Mouse (Mus musculus): ENCODE results near the gene Mgat5b. TPM values are rescaled to one million over a fixed set of nuclear protein-coding genes. Genes with fewer than 3 reads are reported as not detected.

Mgat5b gene
- polyA plus RNA-seq, 1 experiment from 2014 or later: not detected

DNA sequence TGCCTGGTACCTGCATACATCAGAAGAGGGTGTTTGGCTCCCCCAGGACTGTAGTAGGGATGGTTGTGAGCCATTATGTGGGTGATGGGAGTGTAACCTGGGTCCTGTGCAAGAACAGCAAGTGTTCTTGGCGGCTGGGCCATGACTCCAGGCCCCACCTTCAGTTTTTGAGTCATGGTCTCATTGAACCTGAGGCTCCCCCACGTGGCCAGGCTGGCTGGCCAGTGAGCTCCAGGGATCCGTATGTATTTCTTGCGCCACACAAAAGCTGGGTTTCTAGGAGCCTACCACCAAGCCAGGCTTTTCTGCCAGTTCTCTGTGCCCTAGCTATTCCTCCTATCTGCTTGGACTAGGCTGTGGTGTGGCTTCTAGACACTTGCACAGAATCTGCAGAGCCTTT is 63.9 kb downstream of the Mgat5b start:
- no peak for ATAC-seq (ENCODE audit: low read depth)
- WGBS (ENCODE audit: insufficient replicate concordance): 39% methylated on average over 4 of the region's 4 CpGs

GRCm38 (mm10) chr11:116985504-116986385 is 67.1 kb downstream of the Mgat5b start:
- Histone ChIP-seq H3K4me1 (ENCODE audit: control insufficient read depth, low read depth, low read length) (no peaks in the 10 kb centered on the region), H3K4me3 (ENCODE audit: low read depth, low read length) (no peak overlapping the region), H3K9me3 (replicated peaks; ENCODE audit: control insufficient read depth, low read length) (no peaks in the 10 kb centered on the region), H3K9ac (ENCODE audit: low read depth, low read length) (no peak overlapping the region), H3K4me2 (ENCODE audit: low read depth, low read length) (no peak overlapping the region), H3K27ac (ENCODE audit: low read length) (no peak overlapping the region), H3K27me3 (ENCODE audit: control insufficient read depth, insufficient read depth, low read depth, low read length) (no peaks in the 10 kb centered on the region), H3K36me3 (ENCODE audit: control insufficient read depth, insufficient read depth) (no peaks in the 10 kb centered on the region)
- ATAC-seq (ENCODE audit: low read depth): peak; percentile 45
- WGBS (ENCODE audit: insufficient replicate concordance): 63% methylated on average over 15 of the region's 15 CpGs

More for the DNA sequence above, 63.9 kb downstream of the Mgat5b start:
- no peak overlapping the region for H3K4me2 ChIP-seq (ENCODE audit: low read depth, low read length)
- H3K4me1 ChIP-seq (ENCODE audit: control insufficient read depth, low read depth, low read length): no peaks in the 10 kb centered on the region
- no peak overlapping the region for H3K9ac ChIP-seq (ENCODE audit: low read depth, low read length)
- no peak overlapping the region for H3K4me3 ChIP-seq (ENCODE audit: low read depth, low read length)
- H3K36me3 ChIP-seq (ENCODE audit: control insufficient read depth, insufficient read depth): no peaks in the 10 kb centered on the region
- no peak overlapping the region for H3K27ac ChIP-seq (ENCODE audit: low read length)
- no peaks in the 10 kb centered on the region for H3K9me3 ChIP-seq (replicated peaks; ENCODE audit: control insufficient read depth, low read length)
- H3K27me3 ChIP-seq (ENCODE audit: control insufficient read depth, insufficient read depth, low read depth, low read length): no peaks in the 10 kb centered on the region

DNA sequence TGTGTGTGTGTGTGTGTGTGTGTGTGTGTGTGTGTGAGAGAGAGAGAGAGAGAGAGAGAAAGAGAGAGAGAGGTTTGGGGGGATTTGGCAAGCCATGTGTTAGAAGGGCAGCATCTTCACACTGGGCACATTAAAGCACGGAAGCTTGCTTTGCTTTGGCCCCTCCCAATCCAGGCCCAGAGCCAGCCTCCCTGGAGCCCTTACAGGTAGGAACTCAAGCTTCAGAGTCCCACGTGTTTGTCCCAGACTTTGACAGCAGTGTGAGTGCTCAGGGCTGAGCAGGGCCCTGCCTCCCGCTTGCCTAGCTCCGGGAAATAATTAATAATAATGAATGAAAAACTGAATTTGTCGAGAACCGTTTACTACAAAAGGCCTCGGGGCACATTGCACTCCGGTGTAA is 69.5 kb downstream of the Mgat5b start:
- Histone ChIP-seq H3K36me3 (ENCODE audit: control insufficient read depth, insufficient read depth) (no peaks in the 10 kb centered on the region), H3K9me3 (replicated peaks; ENCODE audit: control insufficient read depth, low read length) (no peaks in the 10 kb centered on the region), H3K27ac (ENCODE audit: low read length) (no peak overlapping the region), H3K27me3 (ENCODE audit: control insufficient read depth, insufficient read depth, low read depth, low read length) (no peaks in the 10 kb centered on the region), H3K4me1 (ENCODE audit: control insufficient read depth, low read depth, low read length) (no peaks in the 10 kb centered on the region), H3K9ac (ENCODE audit: low read depth, low read length) (no peak overlapping the region), H3K4me2 (ENCODE audit: low read depth, low read length) (no peak overlapping the region), H3K4me3 (ENCODE audit: low read depth, low read length) (no peak overlapping the region)
- WGBS (ENCODE audit: insufficient replicate concordance): 60% methylated on average over 8 of the region's 8 CpGs
- ATAC-seq (ENCODE audit: low read depth): no peak

DNA sequence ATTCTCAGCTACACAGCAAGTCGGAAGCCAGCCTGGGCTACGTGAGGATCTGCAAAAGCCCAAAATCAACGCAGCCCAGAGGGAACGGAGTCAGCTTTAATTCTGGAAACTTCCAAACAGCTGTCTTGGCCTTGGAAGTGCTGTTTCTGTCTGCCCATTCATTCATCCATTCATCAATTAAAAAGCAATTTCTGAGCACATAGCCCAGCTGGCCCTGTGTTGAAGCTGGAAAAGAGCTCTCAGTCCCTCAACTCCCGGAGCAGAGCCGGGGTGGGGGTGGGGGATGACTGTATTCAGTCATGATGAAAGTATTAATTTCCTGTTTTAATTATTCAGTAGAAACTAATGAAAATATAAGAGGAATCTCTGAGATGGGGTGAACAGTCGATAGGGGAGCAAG is 71.6 kb downstream of the Mgat5b start:
- no peaks in the 10 kb centered on the region for H3K36me3 ChIP-seq (ENCODE audit: control insufficient read depth, insufficient read depth)
- no peak overlapping the region for H3K9ac ChIP-seq (ENCODE audit: low read depth, low read length)
- no peak overlapping the region for H3K4me2 ChIP-seq (ENCODE audit: low read depth, low read length)
- H3K27ac ChIP-seq (ENCODE audit: low read length): no peak overlapping the region
- H3K4me3 ChIP-seq (ENCODE audit: low read depth, low read length): no peak overlapping the region
- no peaks in the 10 kb centered on the region for H3K9me3 ChIP-seq (replicated peaks; ENCODE audit: control insufficient read depth, low read length)
- H3K4me1 ChIP-seq (ENCODE audit: control insufficient read depth, low read depth, low read length): no peaks in the 10 kb centered on the region
- no peak for ATAC-seq (ENCODE audit: low read depth)
- peaks cover 15% of the 10 kb centered on the region for H3K27me3 ChIP-seq (ENCODE audit: control insufficient read depth, insufficient read depth, low read depth, low read length)
- WGBS (ENCODE audit: insufficient replicate concordance): 73% methylated on average over 7 of the region's 7 CpGs

- Histone ChIP-seq H3K9me3 (replicated peaks; ENCODE audit: control insufficient read depth, low read length) (no peaks in the 10 kb centered on the region), H3K4me3 (ENCODE audit: low read depth, low read length) (no peak overlapping the region), H3K9ac (ENCODE audit: low read depth, low read length) (no peak overlapping the region), H3K4me2 (ENCODE audit: low read depth, low read length) (no peak overlapping the region), H3K27me3 (ENCODE audit: control insufficient read depth, insufficient read depth, low read depth, low read length) (peaks cover 20% of the 10 kb centered on the region), H3K36me3 (ENCODE audit: control insufficient read depth, insufficient read depth) (no peaks in the 10 kb centered on the region), H3K27ac (ENCODE audit: low read length) (no peak overlapping the region), H3K4me1 (ENCODE audit: control insufficient read depth, low read depth, low read length) (no peaks in the 10 kb centered on the region)
- no peak for ATAC-seq (ENCODE audit: low read depth)
- WGBS (ENCODE audit: insufficient replicate concordance): 65% methylated on average over 8 of the region's 8 CpGs
Measured at GRCm38 (mm10) chr11:116991410-116991809, 72.7 kb downstream of the Mgat5b start.

- ATAC-seq (ENCODE audit: low read depth): no peak
- Histone ChIP-seq H3K9me3 (replicated peaks; ENCODE audit: control insufficient read depth, low read length) (no peaks in the 10 kb centered on the region), H3K4me3 (ENCODE audit: low read depth, low read length) (no peak overlapping the region), H3K27me3 (ENCODE audit: control insufficient read depth, insufficient read depth, low read depth, low read length) (peaks cover 23% of the 10 kb centered on the region), H3K4me1 (ENCODE audit: control insufficient read depth, low read depth, low read length) (no peaks in the 10 kb centered on the region), H3K36me3 (ENCODE audit: control insufficient read depth, insufficient read depth) (no peaks in the 10 kb centered on the region), H3K27ac (ENCODE audit: low read length) (no peak overlapping the region), H3K4me2 (ENCODE audit: low read depth, low read length) (no peak overlapping the region), H3K9ac (ENCODE audit: low read depth, low read length) (no peak overlapping the region)
- 55% methylated on average over 6 of the region's 6 CpGs for WGBS (ENCODE audit: insufficient replicate concordance)
Measured at GRCm38 (mm10) chr11:116991964-116992363, 73.3 kb downstream of the Mgat5b start.

- peaks cover 23% of the 10 kb centered on the region for H3K27me3 ChIP-seq (ENCODE audit: control insufficient read depth, insufficient read depth, low read depth, low read length)
- H3K36me3 ChIP-seq (ENCODE audit: control insufficient read depth, insufficient read depth): no peaks in the 10 kb centered on the region
- no peak overlapping the region for H3K27ac ChIP-seq (ENCODE audit: low read length)
- no peaks in the 10 kb centered on the region for H3K4me1 ChIP-seq (ENCODE audit: control insufficient read depth, low read depth, low read length)
- H3K9me3 ChIP-seq (replicated peaks; ENCODE audit: control insufficient read depth, low read length): no peaks in the 10 kb centered on the region
- no peak overlapping the region for H3K4me3 ChIP-seq (ENCODE audit: low read depth, low read length)
- no peak overlapping the region for H3K9ac ChIP-seq (ENCODE audit: low read depth, low read length)
- no peak for ATAC-seq (ENCODE audit: low read depth)
- H3K4me2 ChIP-seq (ENCODE audit: low read depth, low read length): no peak overlapping the region
- 5% methylated on average over 18 of the region's 18 CpGs for WGBS (ENCODE audit: insufficient replicate concordance)
Measured at GRCm38 (mm10) chr11:116994095-116994582, 75.5 kb downstream of the Mgat5b start.

- Histone ChIP-seq H3K4me1 (ENCODE audit: control insufficient read depth, low read depth, low read length) (no peaks in the 10 kb centered on the region), H3K4me2 (ENCODE audit: low read depth, low read length) (no peak overlapping the region), H3K27ac (ENCODE audit: low read length) (no peak overlapping the region), H3K36me3 (ENCODE audit: control insufficient read depth, insufficient read depth) (no peaks in the 10 kb centered on the region), H3K9ac (ENCODE audit: low read depth, low read length) (no peak overlapping the region), H3K27me3 (ENCODE audit: control insufficient read depth, insufficient read depth, low read depth, low read length) (peaks cover 26% of the 10 kb centered on the region), H3K9me3 (replicated peaks; ENCODE audit: control insufficient read depth, low read length) (no peaks in the 10 kb centered on the region; the same call in 1 of the 2 replicates), H3K4me3 (ENCODE audit: low read depth, low read length) (no peak overlapping the region)
- ATAC-seq (ENCODE audit: low read depth): no peak
- 28% methylated on average over 3 of the region's 3 CpGs for WGBS (ENCODE audit: insufficient replicate concordance)
Measured at GRCm38 (mm10) chr11:116996976-116997375, 78.3 kb downstream of the Mgat5b start.

GRCm38 (mm10) chr11:116998935-116999334 is 80.3 kb downstream of the Mgat5b start:
- no peak for ATAC-seq (ENCODE audit: low read depth)
- no peaks in the 10 kb centered on the region for H3K36me3 ChIP-seq (ENCODE audit: control insufficient read depth, insufficient read depth)
- no peak overlapping the region for H3K4me2 ChIP-seq (ENCODE audit: low read depth, low read length)
- no peaks in the 10 kb centered on the region for H3K4me1 ChIP-seq (ENCODE audit: control insufficient read depth, low read depth, low read length)
- H3K27ac ChIP-seq (ENCODE audit: low read length): no peak overlapping the region
- H3K9ac ChIP-seq (ENCODE audit: low read depth, low read length): no peak overlapping the region
- 75% methylated on average over 5 of the region's 5 CpGs for WGBS (ENCODE audit: insufficient replicate concordance)
- no peaks in the 10 kb centered on the region; the same call in 1 of the 2 replicates for H3K9me3 ChIP-seq (replicated peaks; ENCODE audit: control insufficient read depth, low read length)
- H3K27me3 ChIP-seq (ENCODE audit: control insufficient read depth, insufficient read depth, low read depth, low read length): peaks cover 26% of the 10 kb centered on the region
- H3K4me3 ChIP-seq (ENCODE audit: low read depth, low read length): no peak overlapping the region

Measured in liver, embryonic 16.5 days (tissue).